Mouse (Mus musculus) hindbrain, postnatal 0 days (tissue): ENCODE measurements around the gene Gm5089. TPM values are rescaled to one million over a fixed set of nuclear protein-coding genes. Genes with fewer than 3 reads are reported as not detected.

Experiments
- ATAC-seq: fragments of 200-750 bp; cut with Nextera tagmentation; 2 replicates; pipeline ENCODE4 v1.8.0; 2017; ENCODE audit warnings: mild to moderate bottlenecking, moderate TSS enrichment, moderate library complexity
- DNase-seq: peaks from one replicate; pipeline ENCODE4 v3.0.0-alpha.2; 2015; ENCODE audit warnings: low spot score
- H3K27ac ChIP-seq: fragments of 300-500 bp; sonication (generic); 2 replicates; pipeline ENCODE4 v1.5.1; 2014; ENCODE audit warnings: mild to moderate bottlenecking
- H3K27me3 ChIP-seq: fragments of 300-500 bp; sonication (generic); 2 replicates; pipeline ENCODE4 v1.6.1; 2014; ENCODE audit warnings: low read length, mixed read lengths; ENCODE audit not compliant: insufficient read depth
- H3K36me3 ChIP-seq: fragments of 300-500 bp; sonication (generic); 2 replicates; pipeline ENCODE4 v1.6.1; 2014; ENCODE audit warnings: low read length, mixed read lengths; ENCODE audit not compliant: insufficient read depth
- H3K4me1 ChIP-seq: fragments of 300-500 bp; sonication (generic); 2 replicates; pipeline ENCODE4 v1.6.1; 2014; ENCODE audit warnings: antibody characterized with exemption, low read length, mixed read lengths; ENCODE audit not compliant: insufficient read depth
- H3K4me2 ChIP-seq: fragments of 300-500 bp; sonication (generic); 2 replicates; pipeline ENCODE4 v1.6.1; 2014; ENCODE audit warnings: low read depth, mild to moderate bottlenecking, low read length, moderate library complexity, mixed read lengths
- H3K4me3 ChIP-seq: fragments of 300-500 bp; sonication (generic); 2 replicates; pipeline ENCODE4 v1.5.1; 2014; ENCODE audit warnings: low read length
- H3K9ac ChIP-seq: fragments of 300-500 bp; sonication (generic); replicated peaks from 2 replicates; pipeline ENCODE4 v1.6.1; 2014; ENCODE audit warnings: mild to moderate bottlenecking, low read length, moderate library complexity, mixed read lengths
- H3K9me3 ChIP-seq: fragments of 300-500 bp; sonication (generic); 2 replicates; pipeline ENCODE4 v1.6.1; 2016; ENCODE audit warnings: low read length, mixed read lengths
- CTCF ChIP-seq: IDR thresholded peaks from 2 replicates; pipeline ENCODE4 v1.5.1; 2016; ENCODE audit warnings: antibody characterized with exemption, control low read depth, low read depth
- WGBS: fragments of 180-500 bp; shearing (Covaris S2); extraction: QIAGEN DNeasy Blood & Tissue Kit; methylation state at CpG from one replicate; pipeline ENCODE4 v1.1.7; 2014; 5-methylcytosine and 5-hydroxymethylcytosine counted together
- polyA plus RNA-seq: library from polyadenylated mRNA; unstranded; fragments of >200 nt; fragmentation: Nextera tagmentation; extraction: Ambion mirVana; gene quantifications from 2 replicates; pipeline ENCODE4 v1.2.1, GENCODE M21; 2015
- total RNA-seq: library from RNA; depleted of rRNA; stranded (reverse); fragments of >200 nt; gene quantifications from 2 replicates; pipeline ENCODE4 v1.2.3, GENCODE M21; 2014

Gm5089 gene
- total and polyA plus RNA-seq, 2 experiments from 2014 or later = 0.56 to 3.0 TPM

- H3K9ac ChIP-seq = no peak overlapping the region
- DNase-seq = no peak
- no peak for TF ChIP-seq CTCF
- H3K4me2 ChIP-seq = no peak overlapping the region
- H3K4me1 ChIP-seq = no peaks in the 10 kb centered on the region
- WGBS = 73% methylated on average over 2 of the region's 2 CpGs
- no peak for ATAC-seq
- H3K4me3 ChIP-seq = no peak overlapping the region
- no peaks in the 10 kb centered on the region for H3K9me3 ChIP-seq
- no peaks in the 10 kb centered on the region for H3K27me3 ChIP-seq
- no peaks in the 10 kb centered on the region for H3K36me3 ChIP-seq
- H3K27ac ChIP-seq = no peak overlapping the region
Measured at GRCm38 (mm10) chr14:122412841-122413541, 37.9 kb downstream of the Gm5089 start.

GRCm38 (mm10) chr14:122406541-122407219, 44.2 kb downstream of the Gm5089 start:
- H3K4me1 ChIP-seq = peaks cover 5% of the 10 kb centered on the region; the same call in 1 of the 2 replicates
- peak overlapping the region; percentile 89 for H3K27ac ChIP-seq
- H3K4me2 ChIP-seq = peak overlapping the region; percentile 73
- 0 out of 2 replicates have a peak, but pooled peaks cover 4% of the 10 kb centered on the region for H3K27me3 ChIP-seq
- DNase-seq = peak; percentile 63
- no peak for TF ChIP-seq CTCF
- peak overlapping the region; percentile 37 for H3K4me3 ChIP-seq
- 2% methylated on average over 58 of the region's 58 CpGs for WGBS
- H3K36me3 ChIP-seq = no peaks in the 10 kb centered on the region
- peak overlapping the region; percentile 64 for H3K9ac ChIP-seq
- no peaks in the 10 kb centered on the region for H3K9me3 ChIP-seq
- ATAC-seq = peak; percentile 74

GRCm38 (mm10) chr14:122405897-122406540, 44.9 kb downstream of the Gm5089 start:
- 7% methylated on average over 18 of the region's 18 CpGs for WGBS
- DNase-seq = peak; percentile 39
- Histone ChIP-seq H3K9me3 (no peaks in the 10 kb centered on the region), H3K27ac (peak overlapping the region; percentile 89), H3K4me1 (peaks cover 5% of the 10 kb centered on the region; the same call in 1 of the 2 replicates), H3K27me3 (0 out of 2 replicates have a peak, but pooled peaks cover 4% of the 10 kb centered on the region), H3K4me2 (peak overlapping the region; percentile 73), H3K9ac (peak overlapping the region; percentile 64), H3K36me3 (no peaks in the 10 kb centered on the region), H3K4me3 (peak overlapping the region; percentile 37)
- peak; percentile 18; the same call in 1 of the 2 replicates for TF ChIP-seq CTCF
- no peak for ATAC-seq

- H3K4me2 ChIP-seq = peak overlapping the region; percentile 73
- peak overlapping the region; percentile 64 for H3K9ac ChIP-seq
- H3K36me3 ChIP-seq = no peaks in the 10 kb centered on the region
- 0 out of 2 replicates have a peak, but pooled peaks cover 4% of the 10 kb centered on the region for H3K27me3 ChIP-seq
- no peak for TF ChIP-seq CTCF
- WGBS = 30% methylated on average over 12 of the region's 12 CpGs
- H3K9me3 ChIP-seq = no peaks in the 10 kb centered on the region
- peaks cover 8% of the 10 kb centered on the region; the same call in 1 of the 2 replicates for H3K4me1 ChIP-seq
- ATAC-seq (no peak), DNase-seq (peak; percentile 22)
- peak overlapping the region; percentile 37 for H3K4me3 ChIP-seq
- peak overlapping the region; percentile 89 for H3K27ac ChIP-seq
Measured at GRCm38 (mm10) chr14:122405236-122405635, 45.7 kb downstream of the Gm5089 start.

- 0 out of 2 replicates have a peak overlapping the region, but pooled peaks have one; percentile 28 for H3K9ac ChIP-seq
- peak overlapping the region; percentile 37; the same call in 1 of the 2 replicates for H3K4me3 ChIP-seq
- ATAC-seq (no peak), DNase-seq (no peak)
- H3K4me2 ChIP-seq = peak overlapping the region; percentile 73
- no peak for TF ChIP-seq CTCF
- H3K27me3 ChIP-seq = 0 out of 2 replicates have a peak, but pooled peaks cover 4% of the 10 kb centered on the region
- no peaks in the 10 kb centered on the region for H3K36me3 ChIP-seq
- peaks cover 8% of the 10 kb centered on the region; the same call in 1 of the 2 replicates for H3K4me1 ChIP-seq
- WGBS = 46% methylated on average over 7 of the region's 7 CpGs
- peak overlapping the region; percentile 89 for H3K27ac ChIP-seq
- H3K9me3 ChIP-seq = no peaks in the 10 kb centered on the region
Measured at GRCm38 (mm10) chr14:122404596-122405154, 46.2 kb downstream of the Gm5089 start.

GRCm38 (mm10) chr14:122403422-122403940, 47.4 kb downstream of the Gm5089 start:
- TF ChIP-seq CTCF = no peak
- Histone ChIP-seq H3K27ac (peak overlapping the region; percentile 89), H3K4me3 (no peak overlapping the region), H3K27me3 (0 out of 2 replicates have a peak, but pooled peaks cover 4% of the 10 kb centered on the region), H3K4me1 (peaks cover 8% of the 10 kb centered on the region; the same call in 1 of the 2 replicates), H3K9ac (no peak overlapping the region), H3K4me2 (peak overlapping the region; percentile 29; the same call in 1 of the 2 replicates), H3K9me3 (no peaks in the 10 kb centered on the region), H3K36me3 (no peaks in the 10 kb centered on the region)
- ATAC-seq = 0 out of 2 replicates have a peak, but pooled peaks have one; percentile 4
- no peak for DNase-seq
- WGBS = 51% methylated on average over 3 of the region's 3 CpGs
